Mouse (Mus musculus) CH12.LX (cell line): ENCODE measurements around the gene Dcun1d4. TPM values are rescaled to one million over a fixed set of nuclear protein-coding genes. Genes with fewer than 3 reads are reported as not detected.

Experiments used
- DNase-seq: peaks from one replicate; pipeline ENCODE4 v3.0.0-alpha.2; 2013; ENCODE audit errors: extremely low read depth
- H3K27ac ChIP-seq: 2 replicates; pipeline ENCODE4 v1.5.1; 2012; ENCODE audit warnings: low read depth, mild to moderate bottlenecking, control low read depth, moderate library complexity; ENCODE audit not compliant: insufficient read depth
- H3K27me3 ChIP-seq: replicated peaks from 2 replicates; pipeline ENCODE3; 2012; ENCODE audit warnings: inconsistent platforms
- H3K36me3 ChIP-seq, 2 experiments: replicated peaks in 1 of 2; 2 replicates each; pipeline versions ENCODE3 to v1.6.1; 2012; ENCODE audit warnings: inconsistent platforms in 1 of 2, low read length in 1 of 2, mild to moderate bottlenecking in 1 of 2, mixed read lengths in 1 of 2, moderate library complexity in 1 of 2; ENCODE audit not compliant: control insufficient read depth in 1 of 2, insufficient read depth in 1 of 2
- H3K4me1 ChIP-seq, 2 experiments: 2 replicates each; pipeline ENCODE4 v1.6.1; 2012; ENCODE audit warnings: inconsistent platforms in 1 of 2, moderate library complexity in 1 of 2; ENCODE audit not compliant: insufficient read depth in 2 of 2, control insufficient read depth in 1 of 2
- H3K4me2 ChIP-seq: 2 replicates; pipeline ENCODE4 v1.6.1; 2012; ENCODE audit warnings: low read depth, mild to moderate bottlenecking, control low read depth; ENCODE audit not compliant: poor library complexity, insufficient read depth, severe bottlenecking
- H3K4me3 ChIP-seq, 3 experiments: fragments of 150-350 bp in 1 of 3; sonication (generic) in 1 of 3; replicated peaks in 1 of 3; 2 replicates each; pipeline versions ENCODE3 to v1.5.1; 2011 to 2012; ENCODE audit warnings: low read depth in 2 of 3, low read length in 2 of 3, mild to moderate bottlenecking in 2 of 3, moderate library complexity in 2 of 3, control low read depth in 1 of 3, improper control_type of control experiment in 1 of 3, inconsistent platforms in 1 of 3, mixed read lengths in 1 of 3; ENCODE audit not compliant: poor library complexity in 1 of 3
- H3K79me2 ChIP-seq: replicated peaks from 2 replicates; pipeline ENCODE4 v1.6.1; 2012; ENCODE audit warnings: mild to moderate bottlenecking, moderate library complexity; ENCODE audit not compliant: control insufficient read depth, poor library complexity, insufficient read depth, severe bottlenecking; ENCODE audit errors: extremely low read depth
- H3K9ac ChIP-seq: 2 replicates; pipeline ENCODE4 v1.6.1; 2012; ENCODE audit warnings: low read depth, mild to moderate bottlenecking, control low read depth, moderate library complexity; ENCODE audit not compliant: insufficient read depth
- H3K9me3 ChIP-seq: replicated peaks from 2 replicates; pipeline ENCODE3; 2012; ENCODE audit warnings: low read length, inconsistent platforms, mixed read lengths
- BHLHE40 ChIP-seq: IDR thresholded peaks from 2 replicates; pipeline ENCODE4 v1.6.1; 2011; ENCODE audit warnings: mild to moderate bottlenecking, low read depth, low read length, improper control_type of control experiment
- CTCF ChIP-seq, 2 experiments: IDR thresholded peaks in 1 of 2; conservative IDR thresholded peaks in 1 of 2; 2 replicates each; pipeline ENCODE4 v1.5.1; 2011 to 2012; ENCODE audit warnings: low read depth in 2 of 2, low read length in 2 of 2, improper control_type of control experiment in 1 of 2, inconsistent platforms in 1 of 2, mild to moderate bottlenecking in 1 of 2, moderate library complexity in 1 of 2
- ELF1 ChIP-seq: IDR thresholded peaks from 2 replicates; pipeline ENCODE4 v1.6.1; 2014; ENCODE audit warnings: low read depth, mild to moderate bottlenecking, inconsistent platforms, low read length, improper control_type of control experiment
- ETS1 ChIP-seq: conservative IDR thresholded peaks from 2 replicates; pipeline ENCODE4 v1.6.1; 2012; ENCODE audit warnings: low read depth, mild to moderate bottlenecking, inconsistent platforms, low read length, improper control_type of control experiment, moderate library complexity
- GABPA ChIP-seq: IDR thresholded peaks from 2 replicates; pipeline ENCODE4 v1.6.1; 2012; ENCODE audit warnings: low read depth, low read length, improper control_type of control experiment, inconsistent platforms; ENCODE audit not compliant: insufficient replicate concordance
- IRF4 ChIP-seq: IDR thresholded peaks from 2 replicates; pipeline ENCODE4 v1.6.1; 2014; ENCODE audit warnings: low read depth, mild to moderate bottlenecking, inconsistent platforms, low read length, improper control_type of control experiment
- JUN ChIP-seq: IDR thresholded peaks from 2 replicates; pipeline ENCODE4 v1.6.1; 2011; ENCODE audit warnings: low read depth, mild to moderate bottlenecking, low read length, improper control_type of control experiment, moderate library complexity; ENCODE audit not compliant: insufficient read depth
- JUND ChIP-seq: conservative IDR thresholded peaks from 2 replicates; pipeline ENCODE4 v1.6.1; 2011; ENCODE audit warnings: low read depth, low read length, improper control_type of control experiment
- MAFK ChIP-seq: IDR thresholded peaks from 2 replicates; pipeline ENCODE4 v1.6.1; 2011; ENCODE audit warnings: low read length, improper control_type of control experiment; ENCODE audit not compliant: insufficient replicate concordance
- MAX ChIP-seq: IDR thresholded peaks from 2 replicates; pipeline ENCODE4 v1.6.1; 2011; ENCODE audit warnings: low read length, improper control_type of control experiment
- MAZ ChIP-seq: IDR thresholded peaks from 2 replicates; pipeline ENCODE4 v1.6.1; 2012; ENCODE audit warnings: low read depth, mild to moderate bottlenecking, inconsistent platforms, low read length, improper control_type of control experiment, moderate library complexity
- MEF2A ChIP-seq: IDR thresholded peaks from 2 replicates; pipeline ENCODE4 v1.6.1; 2014; ENCODE audit warnings: low read depth, mild to moderate bottlenecking, inconsistent platforms, low read length, improper control_type of control experiment, borderline replicate concordance
- POLR2A ChIP-seq: IDR thresholded peaks from 2 replicates; pipeline ENCODE4 v1.6.1; 2011; ENCODE audit warnings: low read depth, mild to moderate bottlenecking, improper control_type of control experiment, low read length
- POLR2AphosphoS2 ChIP-seq: IDR thresholded peaks from 2 replicates; pipeline ENCODE4 v1.6.1; 2011; ENCODE audit warnings: low read depth, low read length, improper control_type of control experiment
- RCOR1 ChIP-seq: conservative IDR thresholded peaks from 2 replicates; pipeline ENCODE4 v1.6.1; 2012; ENCODE audit warnings: low read depth, mild to moderate bottlenecking, inconsistent platforms, low read length, improper control_type of control experiment
- SIN3A ChIP-seq: IDR thresholded peaks from 2 replicates; pipeline ENCODE4 v1.6.1; 2012; ENCODE audit warnings: low read length, improper control_type of control experiment, inconsistent platforms
- SMC3 ChIP-seq: IDR thresholded peaks from 2 replicates; pipeline ENCODE4 v1.6.1; 2011; ENCODE audit warnings: low read depth, low read length, improper control_type of control experiment
- TBP ChIP-seq: conservative IDR thresholded peaks from 2 replicates; pipeline ENCODE4 v1.6.1; 2011; ENCODE audit warnings: low read depth, low read length, improper control_type of control experiment
- USF1 ChIP-seq: IDR thresholded peaks from 2 replicates; pipeline ENCODE4 v1.6.1; 2014; ENCODE audit warnings: low read depth, mild to moderate bottlenecking, inconsistent platforms, low read length, improper control_type of control experiment
- USF2 ChIP-seq: conservative IDR thresholded peaks from 2 replicates; pipeline ENCODE4 v1.6.1; 2011; ENCODE audit warnings: low read depth, low read length, improper control_type of control experiment
- ZKSCAN1 ChIP-seq: IDR thresholded peaks from 2 replicates; pipeline ENCODE4 v1.6.1; 2012; ENCODE audit warnings: low read depth, inconsistent platforms, low read length, improper control_type of control experiment, borderline replicate concordance
- ZNF384 ChIP-seq: IDR thresholded peaks from 2 replicates; pipeline ENCODE4 v1.6.1; 2012; ENCODE audit warnings: low read depth, low read length, improper control_type of control experiment, inconsistent platforms
- dilution Hi-C: fragments of 300-500 bp; cut with MboI; formaldehyde crosslinking; loops from 2 replicates; pipeline ENCODE4 v1.14.3; 2020; ENCODE audit warnings: low sequenced_read_pairs; ENCODE audit not compliant: extremely low pct_unique_long_range_greater_than_20kb, extremely low pct_ligation_motif_present
- in situ Hi-C: fragments of 300-500 bp; cut with MboI; formaldehyde crosslinking; loops from 3 replicates; pipeline ENCODE4 v1.14.3; 2019; ENCODE audit warnings: low sequenced_read_pairs, low pct_ligation_motif_present, low pct_unique_long_range_greater_than_20kb, mixed read lengths
- polyA plus RNA-seq: library from polyadenylated mRNA; unstranded; fragments of >175 nt; gene quantifications from 2 replicates; pipeline ENCODE4 v1.2.1, GENCODE M21; 2012; ENCODE audit warnings: low read depth; ENCODE audit not compliant: insufficient read length
- total RNA-seq, 2 experiments: library from RNA; depleted of rRNA; stranded (reverse); fragments of 300-350 nt in 1 of 2; fragments of >200 nt in 1 of 2; gene quantifications; 2 replicates each; pipeline ENCODE4 v1.2.3; 2012 to 2014

The Dcun1d4 gene
- total and polyA plus RNA-seq, 3 experiments, result 1.4 to 3.9 (median 1.7) TPM

DNA sequence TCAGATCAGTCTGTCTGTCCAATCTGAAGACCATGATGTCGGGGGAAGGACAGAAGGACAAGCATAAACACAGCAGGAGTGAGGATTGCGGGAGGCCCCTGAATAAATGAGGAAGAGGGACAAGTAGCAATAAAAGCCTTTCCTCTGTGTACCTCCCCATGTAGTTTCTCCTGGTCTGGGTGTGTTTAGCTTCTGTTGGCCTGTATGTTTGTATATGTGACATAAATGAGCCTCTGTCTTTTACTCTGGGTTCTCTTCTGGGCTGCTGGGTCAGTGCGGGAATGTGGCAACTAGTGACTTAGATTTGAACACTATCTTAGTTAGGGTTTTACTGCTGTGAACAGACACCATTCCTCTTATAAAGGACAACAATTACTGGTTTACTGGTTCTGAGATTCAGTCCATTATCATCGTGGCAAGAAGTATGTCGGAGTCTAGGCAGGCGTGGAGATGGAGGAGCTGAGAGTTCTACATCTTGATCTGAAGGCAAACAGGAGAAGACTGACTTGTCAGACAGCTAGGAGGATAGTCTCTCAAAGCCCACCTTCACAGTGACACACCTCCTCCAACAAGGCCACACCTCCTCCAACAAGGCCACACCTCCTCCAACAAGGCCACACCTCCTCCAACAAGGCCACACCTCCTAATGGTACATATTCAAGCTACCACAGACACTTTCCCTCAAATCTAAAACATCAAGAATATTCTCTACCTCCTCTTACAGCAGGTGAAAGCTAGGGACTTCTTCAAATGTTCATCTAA lies 90.8 kb downstream of the Dcun1d4 start:
- TF ChIP-seq IRF4 (no peak), MAX (no peak), SIN3A (no peak), ELF1 (no peak), CTCF (conservative IDR thresholded peaks at IDR 0.05 in 1 of 2, IDR thresholded peaks at IDR 0.05 in 1 of 2; ENCODE audit: low read depth in 2 of 2, low read length in 2 of 2) (no peak), BHLHE40 (no peak), ZKSCAN1 (no peak), TBP (no peak), SMC3 (no peak), GABPA (no peak), JUN (no peak), RCOR1 (no peak), POLR2AphosphoS2 (no peak), USF1 (no peak), MAZ (no peak), MEF2A (no peak), USF2 (no peak), POLR2A (no peak)
- H3K4me2 ChIP-seq, result no peak overlapping the region
- in situ Hi-C loops, result no loop called here
- H3K27ac ChIP-seq, result no peak overlapping the region
- no peaks in the 10 kb centered on the region for H3K79me2 ChIP-seq
- no peaks in the 10 kb centered on the region for H3K27me3 ChIP-seq
- H3K36me3 ChIP-seq, result no peaks in the 10 kb centered on the region
- no peak overlapping the region for H3K9ac ChIP-seq
- H3K9me3 ChIP-seq, result no peaks in the 10 kb centered on the region
- peaks cover 2 to 4% of the 10 kb centered on the region in 2 experiments; a peak in 1 of 4 replicates for H3K4me1 ChIP-seq
- dilution Hi-C loops, result no loop called here
- H3K4me3 ChIP-seq, result no peak overlapping the region
- DNase-seq, result no peak

DNA sequence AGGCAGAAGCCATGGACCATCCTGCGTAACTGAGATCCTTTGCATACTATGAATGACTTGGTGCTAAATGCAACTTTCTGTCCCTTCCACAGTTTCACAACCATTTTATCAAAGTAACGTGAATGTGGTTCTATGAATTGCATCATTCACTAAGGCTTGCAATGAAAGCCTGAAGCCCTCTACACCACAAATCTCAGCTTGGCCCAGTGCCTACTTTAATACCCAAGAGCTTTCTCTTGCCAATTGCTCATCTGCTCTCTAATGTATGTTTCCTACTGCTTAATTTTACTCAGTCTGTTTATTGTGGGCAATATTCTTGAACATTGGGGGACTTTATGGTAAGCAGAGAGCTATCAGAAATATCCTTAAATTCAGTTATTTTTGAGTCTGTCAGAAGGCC lies 92.0 kb downstream of the Dcun1d4 start:
- no peak overlapping the region for H3K4me3 ChIP-seq
- H3K4me1 ChIP-seq, result peaks cover 2 to 4% of the 10 kb centered on the region in 2 experiments; a peak in 1 of 4 replicates
- no peaks in the 10 kb centered on the region for H3K36me3 ChIP-seq
- no peaks in the 10 kb centered on the region for H3K79me2 ChIP-seq
- no peaks in the 10 kb centered on the region for H3K9me3 ChIP-seq
- no peak for DNase-seq
- H3K27me3 ChIP-seq, result no peaks in the 10 kb centered on the region
- H3K4me2 ChIP-seq, result no peak overlapping the region
- no peak overlapping the region for H3K9ac ChIP-seq
- H3K27ac ChIP-seq, result no peak overlapping the region
- TF ChIP-seq POLR2A (no peak), RCOR1 (no peak), ZNF384 (no peak), USF2 (no peak), JUND (no peak), SMC3 (no peak), BHLHE40 (no peak), MAZ (no peak), ETS1 (no peak), MAFK (no peak), CTCF (conservative IDR thresholded peaks at IDR 0.05 in 1 of 2, IDR thresholded peaks at IDR 0.05 in 1 of 2; ENCODE audit: low read depth in 2 of 2, low read length in 2 of 2) (no peak)
- TF ChIP-seq, all 38 proteins: peak for 0
- dilution Hi-C loops, result no loop called here
- in situ Hi-C loops, result no loop called here
